Mouse (Mus musculus): ENCODE results near the gene Cpped1.

DNA sequence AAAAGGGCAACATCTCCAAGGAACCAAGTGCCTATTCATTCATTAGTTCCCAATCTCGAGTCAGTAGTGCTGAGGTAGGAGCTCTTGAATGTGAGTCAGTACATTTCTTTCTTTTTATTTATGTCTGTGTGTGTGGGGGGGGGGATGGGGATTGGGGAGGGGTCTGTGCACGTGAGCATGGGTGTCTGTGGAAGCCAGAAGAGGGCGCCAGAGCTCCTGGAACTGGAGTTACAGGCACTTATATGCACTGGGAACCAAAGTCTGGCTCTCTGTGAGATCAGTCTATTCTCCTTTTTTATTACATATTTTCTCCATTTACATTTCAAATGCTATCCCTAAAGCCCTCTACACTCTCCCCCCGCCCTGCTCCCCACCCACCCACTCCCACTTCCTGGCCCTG, 124.9 kb downstream of the Cpped1 start:
- TF ChIP-seq CTCF (IDR thresholded peaks at IDR 0.05; ENCODE audit: low read depth) (no peak), EP300 (IDR thresholded peaks at IDR 0.05; ENCODE audit: low read depth) (no peak)

Data from heart, postnatal 0 days (tissue).